ENCODE assay signal across 8 mouse cellular contexts in genomic region chr7:145031275-145031674, GRCm38 (mm10).
A peak's percentile ranks its signal among the peaks of the same experiment; 100 is the strongest.
DNase-seq lines count a peak whose midpoint lies in the region; ATAC-seq and TF ChIP-seq lines count a peak whose summit lies in the region.

No protein-coding gene starts in this region.

- H3K9me3 ChIP-seq in liver, embryonic 14.5 days (ENCODE audit: control insufficient read depth, low read length) = no peaks in the 10 kb centered on the region
- no peaks in the 10 kb centered on the region for H3K9me3 ChIP-seq in stomach, postnatal 0 days (ENCODE audit: control insufficient read depth, low read length)

- H3K27ac ChIP-seq in liver, embryonic 14.5 days = no peak overlapping the region
- H3K27ac ChIP-seq in stomach, postnatal 0 days (replicated peaks) = no peak overlapping the region

- no peak overlapping the region for H3K4me3 ChIP-seq in liver, embryonic 14.5 days (ENCODE audit: insufficient read depth in 1 of 2, low read depth in 2 of 2, low read length in 2 of 2)
- peak overlapping the region; percentile 26 for H3K4me3 ChIP-seq in stomach, postnatal 0 days (ENCODE audit: low read depth, low read length)

- DNase-seq in cerebellum, postnatal 10 days = peak; percentile 14 to 28
- no peak for DNase-seq in cerebellum, postnatal 4 days (ENCODE audit: low spot score in 2 of 2)
- DNase-seq in right cerebral cortex, postnatal 10 days (ENCODE audit: low spot score in 2 of 2) = peak; percentile 28 to 29
- DNase-seq in right cerebral cortex, postnatal 25 days = no peak
- DNase-seq in liver, embryonic 14.5 days (ENCODE audit: low read depth in 3 of 3, low spot score in 3 of 3) = no peak
- no peak for DNase-seq in stomach, postnatal 0 days (ENCODE audit: low spot score)
- DNase-seq in adrenal gland, postnatal 36 days = no peak
- DNase-seq in thymus, postnatal 10 days (ENCODE audit: low spot score in 2 of 2) = no peak

- peaks cover 0 to 8% of the 10 kb centered on the region in 2 experiments; a peak in 2 of 4 replicates for H3K4me1 ChIP-seq in liver, embryonic 14.5 days (replicated peaks; ENCODE audit: control insufficient read depth in 2 of 2, insufficient read depth in 2 of 2, low read length in 1 of 2)
- H3K4me1 ChIP-seq in stomach, postnatal 0 days (replicated peaks; ENCODE audit: control insufficient read depth, insufficient read depth) = peaks cover 2% of the 10 kb centered on the region; the same call in 1 of the 2 replicates

- peak overlapping the region; percentile 28; the same call in 1 of the 2 replicates for H3K4me2 ChIP-seq in liver, embryonic 14.5 days (ENCODE audit: low read depth)
- peak overlapping the region; percentile 64; the same call in 1 of the 2 replicates for H3K4me2 ChIP-seq in stomach, postnatal 0 days (replicated peaks; ENCODE audit: low read depth)

- no peaks in the 10 kb centered on the region for H3K36me3 ChIP-seq in liver, embryonic 14.5 days (replicated peaks; ENCODE audit: control insufficient read depth, insufficient read depth, low read depth)
- H3K36me3 ChIP-seq in stomach, postnatal 0 days (ENCODE audit: control insufficient read depth, insufficient read depth, low read length) = no peaks in the 10 kb centered on the region

- H3K27me3 ChIP-seq in liver, embryonic 14.5 days (ENCODE audit: control insufficient read depth, insufficient read depth, low read length) = no peaks in the 10 kb centered on the region
- no peaks in the 10 kb centered on the region for H3K27me3 ChIP-seq in stomach, postnatal 0 days (ENCODE audit: control insufficient read depth, insufficient read depth, low read length)

- H3K9ac ChIP-seq in liver, embryonic 14.5 days (replicated peaks) = no peak overlapping the region
- H3K9ac ChIP-seq in stomach, postnatal 0 days (ENCODE audit: low read length) = no peak overlapping the region

- ATAC-seq in liver, embryonic 14.5 days (ENCODE audit: insufficient read depth) = no peak
- ATAC-seq in stomach, postnatal 0 days (ENCODE audit: low FRiP score, low TSS enrichment) = peak; percentile 7; the same call in 1 of the 2 replicates

- TF ChIP-seq CTCF in liver, embryonic 14.5 days (IDR thresholded peaks at IDR 0.05; ENCODE audit: low read depth) = no peak
- no peak for TF ChIP-seq CTCF in stomach, postnatal 0 days (IDR thresholded peaks at IDR 0.05; ENCODE audit: low read depth)

- 24% methylated on average over 7 of the region's 7 CpGs for WGBS in liver, embryonic 14.5 days (ENCODE audit: insufficient replicate concordance)
- WGBS in stomach, postnatal 0 days = 18% methylated on average over 7 of the region's 7 CpGs

- no peak for TF ChIP-seq EP300 in liver, embryonic 14.5 days (IDR thresholded peaks at IDR 0.05; ENCODE audit: low read depth)
- TF ChIP-seq EP300 in stomach, postnatal 0 days (optimal IDR thresholded peaks at IDR 0.05) = no peak

Comparison
In these comparisons a context has a peak if more than half of its experiments do, and no peak if none do; other contexts are left out.
1. DNase-seq: peak in cerebellum, postnatal 10 days (2 of 2) and right cerebral cortex, postnatal 10 days (2 of 2); none in cerebellum, postnatal 4 days (0 of 2), right cerebral cortex, postnatal 25 days (single experiment), liver, embryonic 14.5 days (0 of 3), stomach, postnatal 0 days (single experiment), adrenal gland, postnatal 36 days (0 of 2) and thymus, postnatal 10 days (0 of 2).